Mouse (Mus musculus) lung, postnatal 14 days (tissue): ENCODE results near the gene Prss36.
"Not testable (repeated sequence)": the region's sequence is repeated elsewhere in the genome, so short reads cannot be mapped to it uniquely, and the experiment has no call there.

ENCODE experiments used
- DNase-seq: peaks from one replicate; pipeline ENCODE4 v3.0.0; 2021

The Prss36 gene

DNA sequence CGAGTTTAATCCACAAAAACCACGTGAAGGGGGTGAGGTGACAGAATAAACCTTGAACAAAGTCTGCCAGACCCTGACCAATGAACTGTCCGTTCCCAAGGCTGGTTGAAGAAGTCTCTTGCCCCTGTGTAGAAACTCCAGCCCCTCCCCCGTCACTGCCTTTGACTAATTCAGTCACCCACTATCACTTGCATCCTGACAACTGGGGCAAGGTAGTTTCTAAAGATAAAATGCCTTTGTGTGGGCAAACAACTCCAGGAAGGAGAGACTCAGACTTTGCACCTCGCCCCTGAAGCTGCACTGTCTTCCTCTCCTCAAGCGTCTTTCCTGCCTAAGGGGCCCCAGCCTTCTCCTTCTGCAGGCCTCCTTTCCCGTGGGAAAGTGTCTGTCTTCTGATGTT is 46.5 kb downstream of the Prss36 start:
- DNase-seq, result no peak

DNA sequence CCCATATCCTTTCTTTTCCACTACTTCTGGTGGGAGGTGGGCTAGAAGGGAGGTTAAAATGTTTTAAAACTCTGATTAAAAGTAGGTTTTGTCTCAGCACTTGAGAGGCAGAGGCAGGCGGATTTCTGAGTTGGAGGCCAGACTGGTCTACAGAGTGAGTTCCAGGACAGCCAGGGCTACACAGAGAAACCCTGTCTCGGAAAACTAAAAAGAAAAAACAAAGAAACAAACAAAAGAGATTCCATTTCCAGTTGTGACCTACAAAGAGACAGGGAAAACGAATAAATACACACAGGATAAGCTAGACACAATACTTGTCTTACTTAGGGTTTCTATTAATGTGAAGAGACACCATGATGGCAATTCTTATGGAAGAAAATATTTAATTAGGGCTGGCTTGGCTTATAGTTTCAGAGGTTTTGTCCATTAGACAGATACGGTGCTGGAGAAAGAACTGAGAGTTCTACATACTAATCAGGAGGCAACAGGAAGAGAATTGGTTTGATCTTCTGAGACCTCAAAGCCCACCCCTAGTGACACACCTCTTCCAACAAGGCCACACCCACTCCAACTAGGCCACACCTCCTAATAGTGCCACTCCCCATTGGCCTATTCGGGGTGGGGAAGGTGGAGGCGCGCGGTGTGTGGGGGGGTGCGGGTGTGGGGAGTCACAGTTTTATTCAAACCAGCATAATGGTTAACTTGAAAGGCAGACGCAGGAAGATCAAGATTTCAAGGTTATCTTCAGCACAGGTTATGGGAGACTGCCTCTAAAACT is 48.2 kb downstream of the Prss36 start:
- DNase-seq, result no peak

DNA sequence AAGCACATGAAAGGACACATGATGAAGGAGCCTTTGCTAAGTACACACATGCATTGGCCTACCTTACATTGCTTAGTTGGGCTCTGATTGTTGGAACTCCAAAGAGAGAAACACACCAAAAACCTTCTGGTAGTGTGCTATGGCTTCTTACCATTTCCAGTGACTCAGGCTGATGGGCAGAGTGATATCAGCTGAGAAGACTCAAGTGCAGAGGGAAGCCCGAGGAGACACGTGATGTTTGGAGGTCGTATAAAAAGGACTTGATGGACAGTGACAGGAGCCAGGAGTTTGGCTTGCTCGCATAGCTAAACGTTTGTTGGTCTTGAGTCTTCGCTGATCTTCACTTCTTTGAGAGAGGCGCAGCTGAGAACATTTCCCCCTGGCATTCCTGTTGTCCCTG is 49.0 kb downstream of the Prss36 start:
- DNase-seq, result no peak

- peak; percentile 79 for DNase-seq
Measured at GRCm38 (mm10) chr7:127896384-127896783, 50.1 kb downstream of the Prss36 start.

DNA sequence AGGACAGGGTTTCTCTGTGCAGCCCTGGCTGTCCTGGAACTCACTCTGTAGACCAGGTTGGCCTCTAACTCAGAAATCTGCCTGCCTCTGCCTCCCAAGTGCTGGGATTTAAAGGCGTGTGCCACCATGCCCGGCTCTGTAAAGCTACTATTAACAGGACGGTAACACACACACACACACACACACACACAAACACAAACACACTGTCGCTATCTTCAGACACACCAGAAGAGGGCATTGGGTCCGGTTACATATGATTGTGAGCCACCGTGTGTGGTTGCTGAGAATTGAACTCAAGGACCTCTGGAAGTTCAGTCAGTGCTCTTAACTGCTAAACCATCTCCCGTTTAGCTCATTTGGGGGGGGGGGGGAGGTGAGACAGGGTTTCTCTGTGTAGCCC is 50.6 kb downstream of the Prss36 start:
- not testable (repeated sequence) for DNase-seq

DNA sequence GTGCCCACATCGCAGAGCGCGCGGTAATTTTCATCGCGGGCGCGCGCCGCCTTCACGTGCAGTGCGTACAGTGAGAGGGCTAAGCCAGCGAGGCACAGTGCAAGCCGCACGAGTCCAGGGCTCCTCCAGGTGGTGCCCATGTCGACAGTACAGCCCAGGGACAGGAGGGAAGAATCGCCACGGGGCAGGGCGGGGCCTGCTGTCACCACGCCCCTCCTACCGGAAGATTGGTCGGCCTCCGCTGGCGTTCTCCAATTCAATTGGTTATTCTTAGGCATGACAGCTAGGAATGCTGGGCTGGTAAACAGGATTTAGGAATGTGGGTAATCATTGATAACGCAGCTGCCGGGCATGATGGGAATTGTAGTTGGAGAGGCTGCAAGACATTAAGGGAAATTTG is 51.1 kb downstream of the Prss36 start, which contains the start of the genes Gm21974 and Vkorc1:
Gene Gm21974, minus strand, starts transcription at position 13 of the 400 bp plus-strand sequence.
Gene Vkorc1, minus strand, starts transcription at position 176 of the 400 bp plus-strand sequence.
- peak; percentile 95 for DNase-seq

- no peak for DNase-seq
Measured at GRCm38 (mm10) chr7:127894480-127894879, 52.0 kb downstream of the Prss36 start.

DNA sequence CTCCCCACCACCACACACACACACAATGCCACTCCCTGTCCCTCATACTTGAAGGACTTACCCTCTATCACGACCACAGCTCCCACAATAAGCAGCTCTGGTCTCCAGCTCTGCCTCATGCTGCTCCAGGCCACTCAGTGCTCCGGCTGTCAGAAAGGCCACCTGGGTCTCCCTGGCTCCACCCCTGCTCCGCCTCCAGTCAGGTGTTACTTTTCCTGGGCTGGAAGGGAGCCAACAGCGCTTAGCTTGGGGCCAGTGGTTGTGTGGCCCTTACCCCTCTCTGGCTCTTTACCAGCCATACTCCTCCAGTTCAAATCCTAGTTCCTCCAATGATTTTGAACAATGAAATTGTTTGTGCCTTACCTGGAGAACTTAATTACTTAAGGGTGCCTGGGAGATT is 55.7 kb downstream of the Prss36 start, which contains the start of gene Prss53:
Gene Prss53, minus strand, starts transcription at position 173 of the 400 bp plus-strand sequence.
- peak; percentile 37 for DNase-seq

DNA sequence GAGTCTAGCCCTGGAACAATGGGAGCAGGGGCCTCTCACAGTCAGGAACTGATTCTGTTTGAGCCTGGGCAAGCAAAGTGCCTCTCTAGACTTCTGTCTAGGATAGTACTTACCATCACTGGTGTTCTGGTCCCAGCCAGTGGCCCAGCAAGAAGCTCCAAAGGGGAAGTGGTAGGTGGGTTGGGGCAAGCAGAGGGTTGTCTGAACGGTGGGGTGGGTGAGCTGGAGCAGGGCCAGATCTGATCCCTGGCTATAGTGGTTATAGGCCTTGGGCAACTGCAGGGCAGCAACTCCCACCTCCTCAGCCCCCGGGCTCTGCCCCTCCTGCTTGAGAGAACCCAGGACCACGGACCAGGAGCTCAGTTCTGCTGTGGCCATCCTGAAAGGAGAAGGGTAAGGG is 57.7 kb downstream of the Prss36 start:
- DNase-seq, result no peak

DNA sequence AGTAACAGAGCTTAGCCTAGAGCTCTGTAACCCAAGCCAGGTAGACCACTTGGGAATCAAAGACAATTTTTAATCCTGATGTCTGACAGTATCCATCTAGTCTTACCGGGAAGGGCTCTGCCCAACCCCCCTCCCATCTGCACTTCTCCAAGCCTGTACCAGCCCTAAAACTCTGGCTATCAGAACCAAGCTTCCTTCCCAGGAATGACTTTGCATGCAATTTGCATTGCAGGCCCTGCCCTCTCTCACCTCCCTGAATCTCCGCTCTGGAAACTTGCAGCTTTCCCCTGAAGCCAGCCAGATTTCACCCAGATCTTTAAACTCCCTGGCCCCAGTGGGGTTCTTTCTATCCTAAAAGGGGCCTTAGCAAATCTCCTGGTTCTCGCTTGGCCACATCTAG is 58.7 kb downstream of the Prss36 start:
- no peak for DNase-seq

DNA sequence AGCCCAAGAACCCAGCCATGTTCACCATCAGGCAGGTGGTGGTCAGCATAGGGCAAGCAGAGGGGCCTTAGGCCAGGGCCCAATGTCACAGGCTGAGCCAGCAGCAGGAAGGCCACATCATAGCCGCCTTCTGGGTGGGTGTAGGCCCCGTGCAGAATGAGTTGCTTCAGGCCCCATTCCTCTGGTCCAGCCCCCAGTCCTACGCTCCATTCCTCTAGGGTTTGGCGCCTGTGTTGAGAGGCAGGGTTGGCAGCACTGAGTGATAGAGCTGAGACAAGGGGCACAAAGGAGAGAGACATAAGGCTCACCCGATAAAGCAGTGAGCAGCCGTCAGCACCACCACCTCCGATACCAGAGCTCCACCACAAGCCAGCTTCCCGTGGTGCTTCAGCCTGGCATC is 59.3 kb downstream of the Prss36 start:
- DNase-seq, result no peak

DNA sequence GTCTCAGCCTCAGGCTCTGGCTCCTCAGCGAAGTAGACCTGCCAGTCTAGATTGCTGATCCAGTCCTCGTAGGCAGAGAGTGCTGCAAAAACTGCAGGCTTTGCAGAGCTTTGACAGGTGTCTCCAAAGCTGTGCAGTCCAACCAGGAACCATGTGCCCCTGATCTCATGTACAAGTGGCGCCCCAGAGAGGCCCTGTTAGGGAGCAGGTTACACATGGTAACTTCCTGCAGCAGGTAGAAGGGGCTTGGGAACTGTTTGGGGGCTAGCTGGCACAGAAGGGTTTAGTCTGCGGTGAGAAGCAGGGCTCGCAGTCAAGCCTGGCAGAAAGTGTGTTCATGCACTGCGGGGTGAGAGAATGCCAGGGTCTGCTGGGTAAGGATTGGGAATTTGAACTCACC is 60.0 kb downstream of the Prss36 start:
- no peak for DNase-seq

- peak; percentile 63 for DNase-seq
Measured at GRCm38 (mm10) chr7:127885951-127886350, 60.6 kb downstream of the Prss36 start.
